Mouse (Mus musculus) C2C12 (cell line): ENCODE measurements around the gene Popdc2. TPM values are rescaled to one million over a fixed set of nuclear protein-coding genes. Genes with fewer than 3 reads are reported as not detected.
A peak's percentile ranks its signal among the peaks of the same experiment; 100 is the strongest.

Source experiments
- H3K27me3 ChIP-seq: one replicate; pipeline ENCODE4 v1.6.1; 2011; ENCODE audit not compliant: control insufficient read depth, insufficient read depth, insufficient read length
- H3K36me3 ChIP-seq: one replicate; pipeline ENCODE4 v1.6.1; 2011; ENCODE audit not compliant: control insufficient read depth, insufficient read depth
- H3K4me3 ChIP-seq: one replicate; pipeline ENCODE4 v1.5.1; 2011; ENCODE audit warnings: mild to moderate bottlenecking, control low read depth; ENCODE audit not compliant: poor library complexity, insufficient read depth, severe bottlenecking
- H3K79me2 ChIP-seq: one replicate; pipeline ENCODE4 v1.6.1; 2011; ENCODE audit not compliant: control insufficient read depth, insufficient read depth
- H3K79me3 ChIP-seq: one replicate; pipeline ENCODE4 v1.6.1; 2011; ENCODE audit warnings: low read depth, control low read depth
- H3ac ChIP-seq: one replicate; pipeline ENCODE3; 2011; ENCODE audit warnings: low read depth; ENCODE audit not compliant: control insufficient read depth, insufficient read length
- CEBPB ChIP-seq: IDR thresholded peaks from one replicate; pipeline ENCODE4 v1.6.1; 2011; ENCODE audit warnings: low read depth, mild to moderate bottlenecking, control low read depth, moderate library complexity
- CTCF ChIP-seq: IDR thresholded peaks from one replicate; pipeline ENCODE4 v1.5.1; 2011; ENCODE audit not compliant: control insufficient read depth, insufficient read depth, insufficient read length
- FOSL1 ChIP-seq: IDR thresholded peaks from one replicate; pipeline ENCODE4 v1.8.0; 2011; ENCODE audit warnings: mild to moderate bottlenecking, low read length; ENCODE audit not compliant: poor library complexity, insufficient read depth, severe bottlenecking
- MAX ChIP-seq: IDR thresholded peaks from one replicate; pipeline ENCODE4 v1.6.1; 2011; ENCODE audit warnings: mild to moderate bottlenecking, control low read depth
- MYOD1 ChIP-seq: IDR thresholded peaks from one replicate; pipeline ENCODE4 v1.6.1; 2011; ENCODE audit warnings: low read depth; ENCODE audit not compliant: control insufficient read depth, insufficient read length
- MYOG ChIP-seq: IDR thresholded peaks from one replicate; pipeline ENCODE4 v1.6.1; 2011; ENCODE audit not compliant: control insufficient read depth, insufficient read length; ENCODE audit errors: extremely low read depth
- USF1 ChIP-seq: IDR thresholded peaks from one replicate; pipeline ENCODE4 v1.6.1; 2011; ENCODE audit warnings: low read depth, mild to moderate bottlenecking, control low read depth, moderate library complexity
- polyA plus RNA-seq: library from polyadenylated mRNA; unstranded; fragments of >200 nt; fragmentation: generic; extraction: Trizol; gene quantifications from one replicate; pipeline ENCODE4 v1.2.1, GENCODE M21; 2012; ENCODE audit warnings: missing spikeins

Gene Popdc2
- polyA plus RNA-seq, 1 experiment: 0.30 TPM

DNA sequence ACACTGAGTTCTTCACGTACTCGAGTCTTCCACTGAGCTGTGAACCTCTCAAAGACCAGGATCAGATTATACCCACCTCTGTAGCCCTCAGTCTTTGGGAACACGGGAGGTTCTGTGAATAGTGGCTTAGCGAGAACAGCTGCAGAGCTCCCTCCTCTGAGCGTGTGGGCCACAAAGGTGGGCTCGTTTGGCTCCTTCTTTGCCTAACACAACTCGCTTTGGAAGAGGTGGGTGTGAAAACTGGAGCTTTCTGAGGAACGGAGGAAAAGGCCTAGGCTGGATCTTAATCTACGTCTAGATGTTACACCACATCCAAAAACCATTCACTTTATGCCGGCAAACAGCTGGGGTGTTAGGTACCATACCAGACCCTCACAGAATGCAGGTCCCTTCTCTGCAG is 3.4 kb downstream of the Popdc2 start:
- TF ChIP-seq USF1: no peak
- no peak for TF ChIP-seq CTCF
- TF ChIP-seq MYOD1: no peak
- no peak for TF ChIP-seq FOSL1
- TF ChIP-seq MAX: no peak
- TF ChIP-seq CEBPB: no peak
- no peak for TF ChIP-seq MYOG
- no peaks in the 10 kb centered on the region for H3K36me3 ChIP-seq
- H3ac ChIP-seq: no peak overlapping the region
- H3K79me3 ChIP-seq: no peaks in the 10 kb centered on the region
- no peaks in the 10 kb centered on the region for H3K27me3 ChIP-seq
- no peaks in the 10 kb centered on the region for H3K79me2 ChIP-seq
- H3K4me3 ChIP-seq: no peak overlapping the region

DNA sequence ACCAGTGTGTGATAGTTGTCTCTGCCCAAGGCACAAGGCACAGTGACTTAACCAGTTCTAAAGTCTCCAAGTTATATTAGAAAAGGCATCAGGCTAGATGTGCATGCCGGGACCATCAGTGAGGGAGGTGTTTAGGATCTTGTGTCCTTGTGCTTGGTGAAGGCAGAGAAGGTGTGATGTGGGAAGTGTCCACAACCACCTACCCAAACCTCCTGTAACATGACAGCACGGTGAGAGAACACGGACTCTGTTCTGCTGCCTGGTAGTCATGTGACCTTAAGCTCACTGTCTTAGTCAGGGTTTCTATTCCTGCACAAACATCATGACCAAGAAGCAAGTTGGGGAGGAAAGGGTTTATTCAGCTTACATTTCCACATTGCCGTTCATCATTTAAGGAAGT is 4.2 kb downstream of the Popdc2 start:
- Histone ChIP-seq H3K4me3 (no peak overlapping the region), H3K27me3 (no peaks in the 10 kb centered on the region), H3K79me2 (no peaks in the 10 kb centered on the region), H3K79me3 (no peaks in the 10 kb centered on the region), H3ac (no peak overlapping the region), H3K36me3 (no peaks in the 10 kb centered on the region)
- no peak for TF ChIP-seq CTCF
- no peak for TF ChIP-seq MYOG
- no peak for TF ChIP-seq FOSL1

DNA sequence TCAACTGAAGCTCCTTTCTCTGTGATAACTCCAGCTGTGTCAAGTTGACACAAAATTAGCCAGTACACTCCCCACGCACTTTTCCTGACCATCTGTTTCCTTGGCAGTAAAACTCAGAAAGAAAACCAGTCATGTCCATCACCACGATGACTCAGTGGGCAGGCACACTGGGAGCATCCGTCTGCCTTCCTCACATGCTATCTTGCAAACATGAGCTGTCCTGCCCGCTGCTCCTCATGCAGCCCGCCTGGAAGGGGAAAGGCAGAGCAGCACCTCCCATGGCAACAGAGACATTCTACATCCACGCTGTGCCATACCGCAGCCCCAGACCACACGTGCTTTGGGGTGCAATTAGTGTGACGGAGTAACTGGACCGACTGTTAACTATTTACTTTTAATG is 6.3 kb downstream of the Popdc2 start:
- Histone ChIP-seq H3K4me3 (no peak overlapping the region), H3K79me2 (no peaks in the 10 kb centered on the region), H3K79me3 (no peaks in the 10 kb centered on the region), H3K36me3 (no peaks in the 10 kb centered on the region), H3ac (no peak overlapping the region), H3K27me3 (no peaks in the 10 kb centered on the region)
- TF ChIP-seq USF1: peak; percentile 40
- TF ChIP-seq MYOG: no peak
- TF ChIP-seq MYOD1: peak; percentile 84
- peak; percentile 95 for TF ChIP-seq MAX
- TF ChIP-seq FOSL1: peak; percentile 67

DNA sequence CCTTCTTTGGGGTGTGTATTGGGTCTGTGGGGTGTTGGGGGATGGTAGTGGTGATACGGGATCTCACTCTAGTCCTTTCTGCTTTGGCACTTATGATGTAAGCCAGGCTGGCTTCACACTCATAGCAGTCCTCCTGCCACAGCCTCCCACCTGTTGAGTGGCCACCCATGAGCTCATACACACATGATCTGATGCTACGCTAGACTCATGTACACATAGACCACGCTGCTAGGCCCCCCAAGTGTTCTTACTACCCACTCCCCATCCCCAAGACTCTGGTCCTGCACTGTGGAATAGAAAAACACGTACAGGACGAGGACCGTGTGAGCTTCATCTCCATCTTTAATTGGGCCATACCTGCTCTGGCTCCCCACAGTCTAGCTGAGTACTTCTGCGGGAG is 7.0 kb downstream of the Popdc2 start:
- Histone ChIP-seq H3K36me3 (no peaks in the 10 kb centered on the region), H3K4me3 (no peak overlapping the region), H3K79me3 (no peaks in the 10 kb centered on the region), H3K27me3 (no peaks in the 10 kb centered on the region), H3ac (no peak overlapping the region), H3K79me2 (no peaks in the 10 kb centered on the region)
- TF ChIP-seq FOSL1: no peak
- TF ChIP-seq USF1: no peak
- peak; percentile 86 for TF ChIP-seq MYOD1

DNA sequence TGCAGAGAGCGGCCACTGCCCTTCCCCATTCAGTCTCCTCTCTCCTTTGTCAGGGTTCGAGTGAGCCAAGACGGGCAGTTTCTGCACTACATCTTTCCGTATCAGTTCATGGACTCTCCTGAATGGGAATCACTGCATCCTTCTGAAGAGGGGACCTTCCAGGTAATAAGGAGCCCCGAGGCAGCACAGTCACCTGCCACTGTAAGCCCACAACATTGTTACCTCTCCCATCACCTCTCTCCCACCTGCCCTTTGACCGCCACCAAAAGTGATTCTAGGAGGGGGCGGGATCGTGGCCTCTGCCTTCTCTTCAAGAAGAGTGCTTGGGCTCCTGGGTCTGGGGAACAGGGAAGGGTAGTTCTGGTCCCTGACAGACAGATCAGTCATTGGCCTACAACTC is 7.4 kb downstream of the Popdc2 start:
- Histone ChIP-seq H3K4me3 (no peak overlapping the region), H3K79me3 (no peaks in the 10 kb centered on the region), H3ac (no peak overlapping the region), H3K79me2 (no peaks in the 10 kb centered on the region), H3K27me3 (no peaks in the 10 kb centered on the region), H3K36me3 (no peaks in the 10 kb centered on the region)
- TF ChIP-seq MAX (no peak), MYOD1 (no peak), FOSL1 (no peak), USF1 (no peak), MYOG (no peak), CEBPB (no peak), CTCF (no peak)

DNA sequence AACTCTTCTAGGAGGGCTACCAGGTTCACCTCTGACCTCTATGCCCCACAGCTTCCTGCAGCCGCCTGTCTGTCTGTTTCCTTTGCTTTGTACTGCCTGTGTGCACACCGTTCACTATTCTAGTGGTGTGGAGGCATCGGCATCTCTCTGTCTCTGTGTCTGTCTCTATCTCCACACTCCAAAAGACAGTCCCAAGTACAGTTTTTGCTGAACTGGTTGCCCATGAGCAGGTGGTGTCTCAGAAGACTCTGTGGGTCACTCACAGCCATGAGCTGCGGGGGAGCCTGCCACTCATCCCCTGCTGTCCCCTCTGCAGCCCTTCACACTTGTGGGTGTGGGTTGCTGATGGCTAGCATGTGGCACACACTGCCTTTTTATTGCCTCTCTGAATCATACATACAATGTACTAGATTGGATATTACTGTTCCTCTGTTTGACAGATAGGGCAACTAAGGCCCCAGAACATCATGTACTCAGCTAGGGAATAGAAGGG is 8.0 kb downstream of the Popdc2 start:
- TF ChIP-seq CEBPB (no peak), CTCF (no peak)
- H3K4me3 ChIP-seq: no peak overlapping the region
- H3K36me3 ChIP-seq: no peaks in the 10 kb centered on the region
- H3ac ChIP-seq: no peak overlapping the region
- no peaks in the 10 kb centered on the region for H3K79me2 ChIP-seq
- no peaks in the 10 kb centered on the region for H3K79me3 ChIP-seq
- H3K27me3 ChIP-seq: no peaks in the 10 kb centered on the region
